Mouse (Mus musculus) ES-E14 (cell line): Measurements from ENCODE around the gene Pdcd2l. TPM values are rescaled to one million over a fixed set of nuclear protein-coding genes. Genes with fewer than 3 reads are reported as not detected.

Experiments
- DNase-seq: peaks from one replicate; pipeline ENCODE4 v3.0.0-alpha.2; 2013; ENCODE audit warnings: low read depth, low spot score
- H3K27ac ChIP-seq: 2 replicates; pipeline ENCODE4 v1.5.1; 2012; ENCODE audit warnings: low read depth, mild to moderate bottlenecking, low read length, moderate library complexity, mixed read lengths; ENCODE audit not compliant: poor library complexity, insufficient read depth, severe bottlenecking
- H3K36me3 ChIP-seq: 2 replicates; pipeline ENCODE4 v1.6.1; 2012; ENCODE audit warnings: mild to moderate bottlenecking, low read length, moderate library complexity, mixed read lengths; ENCODE audit not compliant: control insufficient read depth, poor library complexity, insufficient read depth, severe bottlenecking
- H3K4me1 ChIP-seq, 2 experiments: fragments of 150-350 bp in 1 of 2; sonication (generic) in 1 of 2; 2 replicates each; pipeline ENCODE4 v1.6.1; 2012; ENCODE audit warnings: low read length in 2 of 2, mild to moderate bottlenecking in 1 of 2, mixed read lengths in 1 of 2; ENCODE audit not compliant: control insufficient read depth in 2 of 2, insufficient read depth in 2 of 2, poor library complexity in 1 of 2
- H3K4me3 ChIP-seq, 2 experiments: fragments of 150-350 bp in 1 of 2; sonication (generic) in 1 of 2; 2 replicates each; pipeline ENCODE4 v1.5.1; 2012; ENCODE audit warnings: low read length in 2 of 2, low read depth in 1 of 2, mild to moderate bottlenecking in 1 of 2, mixed read lengths in 1 of 2; ENCODE audit not compliant: insufficient read depth in 1 of 2, poor library complexity in 1 of 2, severe bottlenecking in 1 of 2
- H3K9ac ChIP-seq: 2 replicates; pipeline ENCODE4 v1.6.1; 2012; ENCODE audit warnings: low read depth, mild to moderate bottlenecking, low read length, mixed read lengths; ENCODE audit not compliant: poor library complexity, insufficient read depth, severe bottlenecking
- H3K9me3 ChIP-seq: fragments of 150-350 bp; sonication (generic); 2 replicates; pipeline ENCODE4 v1.6.1; 2012; ENCODE audit warnings: low read depth, mild to moderate bottlenecking, low read length; ENCODE audit not compliant: control insufficient read depth, insufficient read depth
- CHD2 ChIP-seq: IDR thresholded peaks from 2 replicates; pipeline ENCODE4 v1.6.1; 2014; ENCODE audit warnings: mild to moderate bottlenecking, low read depth, low read length, inconsistent platforms
- HCFC1 ChIP-seq: IDR thresholded peaks from 2 replicates; pipeline ENCODE4 v1.6.1; 2012; ENCODE audit warnings: low read length, inconsistent platforms, borderline replicate concordance; ENCODE audit not compliant: insufficient read depth
- MAFK ChIP-seq: IDR thresholded peaks from 2 replicates; pipeline ENCODE4 v1.6.1; 2014; ENCODE audit warnings: mild to moderate bottlenecking, low read depth, low read length, inconsistent platforms; ENCODE audit not compliant: insufficient read depth
- ZC3H11A ChIP-seq: IDR thresholded peaks from 2 replicates; pipeline ENCODE4 v1.6.1; 2012; ENCODE audit warnings: low read depth, mild to moderate bottlenecking, inconsistent platforms, low read length, borderline replicate concordance
- ZNF384 ChIP-seq: IDR thresholded peaks from 2 replicates; pipeline ENCODE4 v1.6.1; 2012; ENCODE audit warnings: low read depth, low read length, inconsistent platforms
- in situ Hi-C, 2 experiments: fragments of 600-800 bp; cut with MboI; formaldehyde crosslinking; loops; one replicate each; pipeline ENCODE4 v1.15.1; 2025; ENCODE audit warnings: low sequenced_read_pairs in 2 of 2, inconsistent platforms in 1 of 2; ENCODE audit not compliant: unreplicated experiment in 2 of 2
- total RNA-seq: library from RNA; depleted of rRNA; stranded (reverse); fragments of 300-350 nt; gene quantifications from 2 replicates; pipeline ENCODE4 v1.2.3, GENCODE M21; 2012

Gene Pdcd2l
- total RNA-seq, 1 experiment, result 57.7 TPM

- in situ Hi-C loops, result no loop called here
- no peak for TF ChIP-seq ZC3H11A
- no peak for TF ChIP-seq MAFK
- TF ChIP-seq CHD2, result no peak
- no peak for TF ChIP-seq ZNF384
- TF ChIP-seq HCFC1, result no peak
- Histone ChIP-seq H3K36me3 (peaks cover 38% of the 10 kb centered on the region), H3K9ac (peak overlapping the region; percentile 75), H3K4me1 (peaks cover 2 to 11% of the 10 kb centered on the region in 2 experiments; a peak in 2 of 4 replicates), H3K4me3 (peak overlapping the region; percentile 89 to 91), H3K27ac (peak overlapping the region; percentile 54), H3K9me3 (no peaks in the 10 kb centered on the region)
- DNase-seq, result no peak
These were observed 33.2 kb upstream of the Pdcd2l start for GRCm38 (mm10) chr7:34229691-34230111.

GRCm38 (mm10) chr7:34229153-34229552 lies 32.7 kb upstream of the Pdcd2l start:
- peaks cover 2 to 11% of the 10 kb centered on the region in 2 experiments; a peak in 2 of 4 replicates for H3K4me1 ChIP-seq
- in situ Hi-C loops, result no loop called here
- 0 out of 2 replicates have a peak overlapping the region, but pooled peaks have one; percentile 54 for H3K27ac ChIP-seq
- DNase-seq, result no peak
- peaks cover 41% of the 10 kb centered on the region for H3K36me3 ChIP-seq
- peak overlapping the region; percentile 75 for H3K9ac ChIP-seq
- TF ChIP-seq ZC3H11A (no peak), HCFC1 (no peak), ZNF384 (no peak), MAFK (no peak), CHD2 (no peak)
- H3K9me3 ChIP-seq, result no peaks in the 10 kb centered on the region
- H3K4me3 ChIP-seq, result peak overlapping the region; percentile 89 to 91

GRCm38 (mm10) chr7:34228641-34229040 lies 32.2 kb upstream of the Pdcd2l start:
- DNase-seq, result no peak
- no peak overlapping the region for H3K9ac ChIP-seq
- in situ Hi-C loops, result no loop called here
- peaks cover 43% of the 10 kb centered on the region for H3K36me3 ChIP-seq
- no peak overlapping the region for H3K27ac ChIP-seq
- H3K9me3 ChIP-seq, result no peaks in the 10 kb centered on the region
- TF ChIP-seq ZC3H11A (no peak), MAFK (no peak), CHD2 (no peak), ZNF384 (no peak), HCFC1 (no peak)
- peaks cover 2 to 11% of the 10 kb centered on the region in 2 experiments; a peak in 2 of 4 replicates for H3K4me1 ChIP-seq
- H3K4me3 ChIP-seq, result peak overlapping the region in 1 of 2 experiments; percentile 17; a peak in 2 of 4 replicates

- no peak for DNase-seq
- in situ Hi-C loops, result no loop called here
- peaks cover 0 to 11% of the 10 kb centered on the region in 2 experiments; a peak in 2 of 4 replicates for H3K4me1 ChIP-seq
- no peaks in the 10 kb centered on the region for H3K9me3 ChIP-seq
- H3K36me3 ChIP-seq, result peaks cover 58% of the 10 kb centered on the region
- H3K27ac ChIP-seq, result no peak overlapping the region
- no peak for TF ChIP-seq CHD2
- TF ChIP-seq MAFK, result no peak
- TF ChIP-seq HCFC1, result no peak
- TF ChIP-seq ZNF384, result no peak
- no peak for TF ChIP-seq ZC3H11A
- no peak overlapping the region for H3K9ac ChIP-seq
- H3K4me3 ChIP-seq, result no peak overlapping the region
These were observed 30.4 kb upstream of the Pdcd2l start for GRCm38 (mm10) chr7:34226846-34227245.

GRCm38 (mm10) chr7:34226086-34226485 lies 29.6 kb upstream of the Pdcd2l start:
- DNase-seq, result no peak
- in situ Hi-C loops, result no loop called here
- TF ChIP-seq MAFK (no peak), CHD2 (no peak), ZNF384 (no peak), ZC3H11A (no peak), HCFC1 (no peak)

More at GRCm38 (mm10) chr7:34226086-34226485, 29.6 kb upstream of the Pdcd2l start:
- Histone ChIP-seq H3K36me3 (peaks cover 65% of the 10 kb centered on the region), H3K4me3 (no peak overlapping the region), H3K27ac (no peak overlapping the region), H3K9ac (no peak overlapping the region), H3K4me1 (peaks cover 0 to 11% of the 10 kb centered on the region in 2 experiments; a peak in 2 of 4 replicates), H3K9me3 (no peaks in the 10 kb centered on the region)
